Mouse (Mus musculus): ENCODE results near the gene Eps8l1. TPM values are rescaled to one million over a fixed set of nuclear protein-coding genes. Genes with fewer than 3 reads are reported as not detected.
A peak's percentile ranks its signal among the peaks of the same experiment; 100 is the strongest.

The Eps8l1 gene
- polyA plus RNA-seq, 1 experiment from 2014 or later: 25.2 TPM

- DNase-seq (ENCODE audit: low spot score) (peak; percentile 10), ATAC-seq (ENCODE audit: low FRiP score, low TSS enrichment) (no peak)
- Histone ChIP-seq H3K4me1 (replicated peaks; ENCODE audit: control insufficient read depth, insufficient read depth) (no peaks in the 10 kb centered on the region), H3K36me3 (ENCODE audit: control insufficient read depth, insufficient read depth, low read length) (peaks cover 49% of the 10 kb centered on the region), H3K4me2 (replicated peaks; ENCODE audit: low read depth) (no peak overlapping the region), H3K27me3 (ENCODE audit: control insufficient read depth, insufficient read depth, low read length) (no peaks in the 10 kb centered on the region), H3K9me3 (ENCODE audit: control insufficient read depth, low read length) (no peaks in the 10 kb centered on the region), H3K9ac (ENCODE audit: low read length) (no peak overlapping the region), H3K27ac (replicated peaks) (no peak overlapping the region), H3K4me3 (ENCODE audit: low read depth, low read length) (no peak overlapping the region)
- WGBS: 94% methylated on average over 9 of the region's 9 CpGs
- TF ChIP-seq EP300 (optimal IDR thresholded peaks at IDR 0.05) (no peak), CTCF (IDR thresholded peaks at IDR 0.05; ENCODE audit: low read depth) (no peak)
These were observed 30.1 kb upstream of the Eps8l1 start for GRCm38 (mm10) chr7:4430246-4430844.

GRCm38 (mm10) chr7:4431548-4431947 lies 28.9 kb upstream of the Eps8l1 start:
- Histone ChIP-seq H3K4me2 (replicated peaks; ENCODE audit: low read depth) (no peak overlapping the region), H3K4me1 (replicated peaks; ENCODE audit: control insufficient read depth, insufficient read depth) (no peaks in the 10 kb centered on the region), H3K9me3 (ENCODE audit: control insufficient read depth, low read length) (no peaks in the 10 kb centered on the region), H3K27ac (replicated peaks) (no peak overlapping the region), H3K4me3 (ENCODE audit: low read depth, low read length) (no peak overlapping the region), H3K27me3 (ENCODE audit: control insufficient read depth, insufficient read depth, low read length) (no peaks in the 10 kb centered on the region), H3K36me3 (ENCODE audit: control insufficient read depth, insufficient read depth, low read length) (peaks cover 38% of the 10 kb centered on the region), H3K9ac (ENCODE audit: low read length) (no peak overlapping the region)
- ATAC-seq (ENCODE audit: low FRiP score, low TSS enrichment) (no peak), DNase-seq (ENCODE audit: low spot score) (peak; percentile 86)
- 78% methylated on average over 6 of the region's 6 CpGs for WGBS
- TF ChIP-seq CTCF (IDR thresholded peaks at IDR 0.05; ENCODE audit: low read depth) (peak; percentile 93), EP300 (optimal IDR thresholded peaks at IDR 0.05) (no peak)

GRCm38 (mm10) chr7:4432026-4432425 lies 28.4 kb upstream of the Eps8l1 start:
- Histone ChIP-seq H3K27me3 (ENCODE audit: control insufficient read depth, insufficient read depth, low read length) (no peaks in the 10 kb centered on the region), H3K9me3 (ENCODE audit: control insufficient read depth, low read length) (no peaks in the 10 kb centered on the region), H3K4me2 (replicated peaks; ENCODE audit: low read depth) (no peak overlapping the region), H3K4me3 (ENCODE audit: low read depth, low read length) (no peak overlapping the region), H3K9ac (ENCODE audit: low read length) (no peak overlapping the region), H3K4me1 (replicated peaks; ENCODE audit: control insufficient read depth, insufficient read depth) (no peaks in the 10 kb centered on the region), H3K36me3 (ENCODE audit: control insufficient read depth, insufficient read depth, low read length) (peaks cover 43% of the 10 kb centered on the region), H3K27ac (replicated peaks) (no peak overlapping the region)
- WGBS: 90% methylated on average over 8 of the region's 8 CpGs
- DNase-seq (ENCODE audit: low spot score) (peak; percentile 11), ATAC-seq (ENCODE audit: low FRiP score, low TSS enrichment) (no peak)
- TF ChIP-seq EP300 (optimal IDR thresholded peaks at IDR 0.05) (no peak), CTCF (IDR thresholded peaks at IDR 0.05; ENCODE audit: low read depth) (no peak)

- TF ChIP-seq CTCF (IDR thresholded peaks at IDR 0.05; ENCODE audit: low read depth) (no peak), EP300 (optimal IDR thresholded peaks at IDR 0.05) (no peak)
- H3K27me3 ChIP-seq (ENCODE audit: control insufficient read depth, insufficient read depth, low read length): no peaks in the 10 kb centered on the region
- H3K4me3 ChIP-seq (ENCODE audit: low read depth, low read length): no peak overlapping the region
- whole genome bisulfite sequencing: 83% methylated on average over 2 of the region's 2 CpGs
- no peak for DNase-seq (ENCODE audit: low spot score)
- no peak overlapping the region for H3K4me2 ChIP-seq (replicated peaks; ENCODE audit: low read depth)
- no peak for ATAC-seq (ENCODE audit: low FRiP score, low TSS enrichment)
- no peaks in the 10 kb centered on the region for H3K9me3 ChIP-seq (ENCODE audit: control insufficient read depth, low read length)
- no peak overlapping the region for H3K27ac ChIP-seq (replicated peaks)
- H3K9ac ChIP-seq (ENCODE audit: low read length): no peak overlapping the region
- H3K36me3 ChIP-seq (ENCODE audit: control insufficient read depth, insufficient read depth, low read length): peaks cover 30% of the 10 kb centered on the region
- no peaks in the 10 kb centered on the region for H3K4me1 ChIP-seq (replicated peaks; ENCODE audit: control insufficient read depth, insufficient read depth)
These were observed 22.8 kb upstream of the Eps8l1 start for GRCm38 (mm10) chr7:4437721-4438120.

- TF ChIP-seq CTCF (IDR thresholded peaks at IDR 0.05; ENCODE audit: low read depth): no peak
- TF ChIP-seq EP300 (optimal IDR thresholded peaks at IDR 0.05): no peak
- 0 out of 2 replicates have a peak overlapping the region, but pooled peaks have one; percentile 13 for H3K9ac ChIP-seq (ENCODE audit: low read length)
- no peak overlapping the region for H3K4me2 ChIP-seq (replicated peaks; ENCODE audit: low read depth)
- no peaks in the 10 kb centered on the region for H3K9me3 ChIP-seq (ENCODE audit: control insufficient read depth, low read length)
- H3K27ac ChIP-seq (replicated peaks): no peak overlapping the region
- 90% methylated on average over 10 of the region's 10 CpGs for WGBS
- peaks cover 15% of the 10 kb centered on the region for H3K36me3 ChIP-seq (ENCODE audit: control insufficient read depth, insufficient read depth, low read length)
- no peak for DNase-seq (ENCODE audit: low spot score)
- H3K27me3 ChIP-seq (ENCODE audit: control insufficient read depth, insufficient read depth, low read length): no peaks in the 10 kb centered on the region
- H3K4me1 ChIP-seq (replicated peaks; ENCODE audit: control insufficient read depth, insufficient read depth): no peaks in the 10 kb centered on the region
- no peak overlapping the region for H3K4me3 ChIP-seq (ENCODE audit: low read depth, low read length)
- no peak for ATAC-seq (ENCODE audit: low FRiP score, low TSS enrichment)
These were observed 19.9 kb upstream of the Eps8l1 start for GRCm38 (mm10) chr7:4440549-4440948.

- WGBS: under 1% methylated on average over 35 of the region's 35 CpGs
- Histone ChIP-seq H3K27me3 (ENCODE audit: control insufficient read depth, insufficient read depth, low read length) (no peaks in the 10 kb centered on the region), H3K27ac (replicated peaks) (peak within 1 kb of the TSS; percentile 89), H3K4me2 (replicated peaks; ENCODE audit: low read depth) (peak within 1 kb of the TSS; percentile 75), H3K4me3 (ENCODE audit: low read depth, low read length) (peak within 1 kb of the TSS; percentile 73), H3K4me1 (replicated peaks; ENCODE audit: control insufficient read depth, insufficient read depth) (0 out of 2 replicates have a peak, but pooled peaks cover 2% of the 10 kb centered on the region), H3K36me3 (ENCODE audit: control insufficient read depth, insufficient read depth, low read length) (peaks cover 9% of the 10 kb centered on the region), H3K9me3 (ENCODE audit: control insufficient read depth, low read length) (no peaks in the 10 kb centered on the region), H3K9ac (ENCODE audit: low read length) (peak within 1 kb of the TSS; percentile 74)
- ATAC-seq (ENCODE audit: low FRiP score, low TSS enrichment) (peak; percentile 93), DNase-seq (ENCODE audit: low spot score) (peak; percentile 88)
- TF ChIP-seq CTCF (IDR thresholded peaks at IDR 0.05; ENCODE audit: low read depth): no peak
- no peak for TF ChIP-seq EP300 (optimal IDR thresholded peaks at IDR 0.05)
These were observed 15.2 kb upstream of the Eps8l1 start, which contains the start of gene Rdh13 for GRCm38 (mm10) chr7:4445216-4445791. Gene Rdh13, minus strand, starts transcription at chr7:4445649.

Data from stomach, postnatal 0 days (tissue).